Mouse (Mus musculus) limb, embryonic 15.5 days (tissue): ENCODE measurements at regions not wholly inside any gene's neighbourhood (a gene's known extent, or its start where the extent isn't known, plus 50 kb on each side); places are given as distances from the start of the nearest gene placed in this dataset.
"Not testable (repeated sequence)": the region's sequence is repeated elsewhere in the genome, so short reads cannot be mapped to it uniquely, and the experiment has no call there.

Experiments
- ATAC-seq: fragments of 200-750 bp; cut with Nextera tagmentation; 2 replicates; pipeline ENCODE4 v1.8.0; 2017; ENCODE audit warnings: low read depth, moderate TSS enrichment; ENCODE audit not compliant: insufficient number of reproducible peaks, low FRiP score, low TSS enrichment
- H3K27ac ChIP-seq: fragments of 300-500 bp; sonication (generic); 2 replicates; pipeline ENCODE4 v1.5.1; 2015; ENCODE audit warnings: moderate library complexity, mild to moderate bottlenecking, inconsistent platforms
- H3K27me3 ChIP-seq: fragments of 300-500 bp; sonication (generic); 2 replicates; pipeline ENCODE4 v1.6.1; 2015; ENCODE audit warnings: inconsistent platforms
- H3K36me3 ChIP-seq: fragments of 300-500 bp; sonication (generic); 2 replicates; pipeline ENCODE4 v1.6.1; 2015; ENCODE audit warnings: inconsistent platforms
- H3K4me1 ChIP-seq: fragments of 300-500 bp; sonication (generic); 2 replicates; pipeline ENCODE4 v1.6.1; 2015; ENCODE audit warnings: inconsistent platforms
- H3K4me2 ChIP-seq: fragments of 300-500 bp; sonication (generic); 2 replicates; pipeline ENCODE4 v1.6.1; 2015; ENCODE audit warnings: mild to moderate bottlenecking, inconsistent platforms
- H3K4me3 ChIP-seq: fragments of 300-500 bp; sonication (generic); 2 replicates; pipeline ENCODE4 v1.5.1; 2015; ENCODE audit warnings: mild to moderate bottlenecking, inconsistent platforms
- H3K9ac ChIP-seq: fragments of 300-500 bp; sonication (generic); 2 replicates; pipeline ENCODE4 v1.6.1; 2015; ENCODE audit warnings: inconsistent platforms
- H3K9me3 ChIP-seq: fragments of 300-500 bp; sonication (generic); 2 replicates; pipeline ENCODE4 v1.6.1; 2016; ENCODE audit warnings: inconsistent platforms
- WGBS: fragments of 180-500 bp; shearing (Covaris S2); methylation state at CpG from one replicate; pipeline ENCODE4 v1.1.7; 2015; 5-methylcytosine and 5-hydroxymethylcytosine counted together

DNA sequence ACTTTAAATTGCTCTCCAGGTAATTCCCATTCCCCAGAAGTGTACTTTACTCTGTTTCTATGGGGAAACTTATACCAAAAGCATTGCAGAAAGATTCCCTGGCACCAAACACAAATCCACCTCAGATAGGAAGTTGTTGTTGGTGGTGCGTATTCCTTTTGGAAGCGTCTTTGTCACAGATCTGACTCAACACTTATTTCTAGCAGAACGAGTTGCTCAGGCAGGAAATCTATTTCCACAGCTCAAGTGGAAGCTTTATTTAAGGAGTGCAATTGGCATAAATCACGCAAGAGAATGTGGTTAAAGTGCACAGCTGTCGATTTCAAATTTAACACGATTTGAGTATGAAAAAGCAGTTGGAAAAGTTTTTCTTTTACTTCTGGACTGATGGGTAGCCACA, 436.9 kb upstream of the Ghitm start:
- 65% methylated on average over 6 of the region's 6 CpGs for WGBS
- no peaks in the 10 kb centered on the region for H3K27me3 ChIP-seq
- H3K9ac ChIP-seq = no peak overlapping the region
- H3K4me2 ChIP-seq = no peak overlapping the region
- no peak overlapping the region for H3K4me3 ChIP-seq
- no peaks in the 10 kb centered on the region for H3K36me3 ChIP-seq
- ATAC-seq = no peak
- no peak overlapping the region for H3K27ac ChIP-seq
- no peaks in the 10 kb centered on the region for H3K4me1 ChIP-seq
- H3K9me3 ChIP-seq = no peaks in the 10 kb centered on the region

- no peak overlapping the region for H3K27ac ChIP-seq
- no peak overlapping the region for H3K9ac ChIP-seq
- H3K4me3 ChIP-seq = no peak overlapping the region
- no peaks in the 10 kb centered on the region for H3K4me1 ChIP-seq
- WGBS = 82% methylated on average over 5 of the region's 5 CpGs
- no peaks in the 10 kb centered on the region for H3K36me3 ChIP-seq
- no peak overlapping the region for H3K4me2 ChIP-seq
- no peaks in the 10 kb centered on the region for H3K27me3 ChIP-seq
- H3K9me3 ChIP-seq = no peaks in the 10 kb centered on the region
- ATAC-seq = no peak
Measured at GRCm38 (mm10) chr14:37558258-37558657, 423.2 kb upstream of the Ghitm start.

DNA sequence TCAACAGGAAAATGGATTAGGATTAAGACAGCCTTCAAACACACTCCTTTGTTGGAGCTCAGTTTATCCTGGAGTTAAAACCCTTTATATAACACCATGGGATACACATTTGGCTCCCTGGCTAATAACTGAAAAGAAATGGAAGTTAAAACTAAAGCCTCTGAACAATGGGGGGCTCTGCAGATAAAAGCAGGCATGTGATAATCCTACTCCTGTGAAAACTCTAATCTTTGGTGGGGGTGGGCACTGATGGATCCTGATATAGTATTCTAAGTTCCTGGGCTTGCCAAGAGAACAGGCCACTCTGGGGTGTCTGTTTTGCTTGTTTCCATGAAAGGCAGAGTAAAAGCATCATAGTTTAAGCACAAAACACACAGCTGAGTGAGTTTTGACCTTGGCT, 388.5 kb upstream of the Ghitm start:
- ATAC-seq = no peak
- Histone ChIP-seq H3K36me3 (no peaks in the 10 kb centered on the region), H3K4me3 (no peak overlapping the region), H3K9me3 (no peaks in the 10 kb centered on the region), H3K27me3 (no peaks in the 10 kb centered on the region), H3K4me2 (no peak overlapping the region), H3K9ac (no peak overlapping the region), H3K27ac (no peak overlapping the region), H3K4me1 (no peaks in the 10 kb centered on the region)

DNA sequence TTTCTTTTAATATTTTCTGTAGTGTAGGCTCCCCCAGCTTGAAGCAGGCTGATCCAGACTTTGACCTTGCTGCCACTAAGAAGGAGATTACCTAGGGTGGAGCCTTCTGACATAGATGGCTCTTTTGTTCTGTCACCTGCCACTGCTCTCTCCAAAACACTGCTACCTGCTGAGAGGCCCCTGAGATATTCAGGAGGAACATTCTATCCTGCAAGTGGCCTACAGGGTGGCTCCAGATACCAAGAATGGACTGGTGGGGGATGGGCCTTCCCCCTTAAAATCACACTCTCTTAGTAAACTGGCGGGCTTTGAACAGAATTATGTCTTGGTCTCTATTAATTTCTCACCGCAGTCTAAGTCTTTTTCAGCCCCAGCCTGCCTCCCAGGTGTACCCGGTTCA, 385.6 kb upstream of the Ghitm start:
- not testable (repeated sequence) for H3K9ac ChIP-seq, H3K36me3 ChIP-seq, H3K4me3 ChIP-seq, H3K27ac ChIP-seq, H3K4me2 ChIP-seq, H3K27me3 ChIP-seq, ATAC-seq, H3K9me3 ChIP-seq, H3K4me1 ChIP-seq
- 81% methylated on average over 3 of the region's 3 CpGs for WGBS

DNA sequence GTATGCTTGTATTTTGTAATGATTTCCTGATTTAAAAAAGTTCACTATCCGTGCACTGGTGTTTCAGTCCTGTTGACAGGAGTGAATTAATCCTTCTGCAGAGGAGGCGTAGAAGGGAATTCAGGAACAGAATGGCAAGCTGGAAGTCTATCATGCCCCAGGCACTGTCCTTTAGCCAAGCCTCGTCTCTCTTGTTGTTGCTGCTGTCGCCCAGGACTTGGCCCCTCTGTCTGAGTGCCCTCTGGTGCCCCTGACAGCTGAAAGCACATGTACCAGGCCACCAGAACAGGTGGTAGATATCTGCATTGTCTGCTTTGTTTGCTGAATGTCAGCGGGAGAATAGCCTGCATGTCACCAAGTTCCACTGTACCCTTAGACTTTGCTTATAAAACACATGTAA, 370.2 kb upstream of the Ghitm start:
- Histone ChIP-seq H3K9me3 (no peaks in the 10 kb centered on the region), H3K4me3 (no peak overlapping the region), H3K27ac (no peak overlapping the region), H3K4me1 (no peaks in the 10 kb centered on the region), H3K36me3 (no peaks in the 10 kb centered on the region), H3K27me3 (no peaks in the 10 kb centered on the region), H3K9ac (no peak overlapping the region), H3K4me2 (no peak overlapping the region)
- 73% methylated on average over 5 of the region's 5 CpGs for WGBS
- no peak for ATAC-seq

DNA sequence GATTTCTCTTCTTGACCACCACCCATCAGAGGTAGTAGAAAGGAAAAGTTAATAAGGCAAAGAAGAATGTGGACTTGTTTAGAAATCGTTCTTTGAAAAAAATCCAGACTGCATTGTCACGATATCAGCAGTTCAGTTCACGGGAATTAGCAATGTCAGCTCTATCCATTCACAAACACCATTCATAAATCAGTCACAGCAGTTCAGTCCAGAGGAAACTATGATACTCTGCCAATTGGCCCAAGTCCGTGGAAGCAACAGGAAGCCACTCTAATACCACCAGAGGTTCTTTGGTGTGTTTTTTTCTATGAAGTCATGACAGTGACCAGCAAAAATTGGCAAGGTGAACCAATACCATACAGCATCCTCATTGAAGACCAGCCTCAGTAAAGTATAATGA, 355.6 kb upstream of the Ghitm start:
- ATAC-seq = no peak
- no peak overlapping the region for H3K4me3 ChIP-seq

DNA sequence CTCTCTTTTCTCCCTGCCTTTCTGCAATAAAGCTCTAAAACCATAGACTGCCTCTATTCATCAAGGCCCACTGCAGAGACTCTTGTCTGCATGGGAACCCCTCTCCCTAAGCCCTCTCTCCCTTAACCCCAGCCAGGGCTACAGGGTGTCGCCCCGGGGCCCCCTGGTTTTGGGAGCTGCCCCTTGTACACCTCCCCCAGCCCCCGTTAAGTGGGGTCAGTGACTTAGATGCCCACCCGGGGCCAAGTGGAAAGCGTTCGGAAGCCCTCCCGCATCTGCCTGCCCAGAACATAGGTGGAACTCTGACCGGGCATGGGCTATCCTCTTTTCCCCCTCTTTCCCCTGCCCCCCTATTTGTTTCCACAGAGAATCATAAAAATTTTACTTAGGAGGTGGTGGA, 350.2 kb upstream of the Ghitm start:
- no peaks in the 10 kb centered on the region for H3K4me1 ChIP-seq
- no peak overlapping the region for H3K4me2 ChIP-seq
- no peak overlapping the region for H3K27ac ChIP-seq
- WGBS = 90% methylated on average over 8 of the region's 8 CpGs
- ATAC-seq = no peak
- no peak overlapping the region for H3K9ac ChIP-seq
- no peaks in the 10 kb centered on the region for H3K9me3 ChIP-seq
- H3K27me3 ChIP-seq = no peaks in the 10 kb centered on the region
- no peak overlapping the region for H3K4me3 ChIP-seq
- no peaks in the 10 kb centered on the region for H3K36me3 ChIP-seq

More for the DNA sequence above, 355.6 kb upstream of the Ghitm start:
- WGBS = 85% methylated on average over 4 of the region's 4 CpGs
- Histone ChIP-seq H3K9ac (no peak overlapping the region), H3K4me1 (no peaks in the 10 kb centered on the region), H3K27ac (no peak overlapping the region), H3K36me3 (no peaks in the 10 kb centered on the region), H3K9me3 (no peaks in the 10 kb centered on the region), H3K4me2 (no peak overlapping the region), H3K27me3 (no peaks in the 10 kb centered on the region)

DNA sequence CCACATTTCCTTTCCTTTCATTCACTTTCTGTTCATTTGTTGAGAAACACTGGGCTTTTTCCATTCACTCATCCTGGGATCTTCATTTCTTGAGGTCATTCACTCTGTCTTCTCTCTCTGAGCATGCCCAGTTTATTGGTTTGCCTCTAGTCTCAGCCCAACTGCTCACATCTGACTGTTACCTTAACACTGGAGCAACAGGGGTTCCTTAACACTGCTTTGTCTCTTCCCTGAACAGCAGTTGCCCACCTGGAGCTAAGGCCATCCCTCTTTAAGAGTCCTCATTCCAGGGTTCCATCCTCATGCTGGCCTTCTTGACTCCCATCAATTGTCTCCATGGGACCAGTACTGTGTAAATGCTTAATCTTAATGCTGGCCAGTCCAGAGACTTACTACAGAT, 342.5 kb upstream of the Ghitm start:
- Histone ChIP-seq H3K4me2 (no peak overlapping the region), H3K4me1 (no peaks in the 10 kb centered on the region), H3K9ac (no peak overlapping the region), H3K4me3 (no peak overlapping the region), H3K27ac (no peak overlapping the region), H3K27me3 (no peaks in the 10 kb centered on the region), H3K36me3 (no peaks in the 10 kb centered on the region), H3K9me3 (no peaks in the 10 kb centered on the region)
- no peak for ATAC-seq

GRCm38 (mm10) chr14:37468711-37469110, 333.6 kb upstream of the Ghitm start:
- no peaks in the 10 kb centered on the region for H3K4me1 ChIP-seq
- ATAC-seq = no peak
- H3K4me2 ChIP-seq = no peak overlapping the region
- H3K9ac ChIP-seq = no peak overlapping the region
- H3K4me3 ChIP-seq = no peak overlapping the region
- H3K36me3 ChIP-seq = no peaks in the 10 kb centered on the region
- no peaks in the 10 kb centered on the region for H3K27me3 ChIP-seq
- no peaks in the 10 kb centered on the region for H3K9me3 ChIP-seq
- no peak overlapping the region for H3K27ac ChIP-seq
- 60% methylated on average over 2 of the region's 2 CpGs for WGBS

DNA sequence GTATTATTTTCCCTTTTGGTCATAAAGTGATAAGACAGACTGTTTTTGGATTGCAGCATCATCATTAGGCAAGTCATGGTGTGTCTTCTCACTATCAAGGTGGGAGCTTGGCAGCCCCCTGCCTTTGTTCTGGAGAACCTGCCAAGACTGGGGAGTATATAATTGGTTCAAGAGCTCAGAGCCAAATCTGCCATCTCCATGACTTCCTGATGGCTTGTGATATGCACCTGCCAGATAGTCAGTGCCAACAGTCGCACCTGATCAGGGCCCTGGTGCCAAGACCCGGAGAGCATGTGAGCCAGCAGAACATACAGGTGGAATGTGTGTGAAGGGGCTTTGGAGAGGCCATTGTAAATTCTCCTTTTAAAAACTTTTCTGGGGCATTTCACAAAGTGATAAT, 305.8 kb upstream of the Ghitm start:
- no peaks in the 10 kb centered on the region for H3K27me3 ChIP-seq
- no peak overlapping the region for H3K9ac ChIP-seq
- no peak overlapping the region for H3K4me3 ChIP-seq
- H3K4me2 ChIP-seq = no peak overlapping the region
- no peak for ATAC-seq
- H3K36me3 ChIP-seq = no peaks in the 10 kb centered on the region
- no peaks in the 10 kb centered on the region for H3K9me3 ChIP-seq
- WGBS = 78% methylated on average over 2 of the region's 2 CpGs
- H3K4me1 ChIP-seq = no peaks in the 10 kb centered on the region
- no peak overlapping the region for H3K27ac ChIP-seq

DNA sequence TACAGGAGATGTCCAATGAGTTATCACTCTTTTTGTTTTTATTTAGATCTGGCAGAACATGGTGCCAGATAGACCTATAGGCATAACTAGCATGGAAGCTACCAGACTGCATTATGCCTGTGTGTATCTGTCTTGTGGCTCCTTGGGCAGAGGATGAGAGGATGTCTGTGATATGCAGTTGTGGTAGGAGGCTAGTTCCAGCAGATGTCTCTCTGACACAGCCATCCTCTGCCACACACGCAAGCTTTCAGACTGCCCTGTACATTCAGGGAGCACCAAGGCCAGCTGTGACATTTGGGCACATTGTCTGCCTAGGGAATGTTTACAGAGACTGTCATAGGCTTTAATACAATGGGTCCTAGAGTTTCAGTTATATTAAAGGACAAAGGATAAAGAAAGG, 295.6 kb upstream of the Ghitm start:
- H3K27ac ChIP-seq = no peak overlapping the region
- WGBS = 63% methylated on average over 1 of the region's 1 CpGs
- H3K36me3 ChIP-seq = no peaks in the 10 kb centered on the region
- H3K9ac ChIP-seq = no peak overlapping the region
- no peaks in the 10 kb centered on the region for H3K27me3 ChIP-seq
- no peaks in the 10 kb centered on the region for H3K4me1 ChIP-seq
- no peak overlapping the region for H3K4me2 ChIP-seq
- no peaks in the 10 kb centered on the region for H3K9me3 ChIP-seq
- H3K4me3 ChIP-seq = no peak overlapping the region
- no peak for ATAC-seq

- Histone ChIP-seq H3K36me3 (no peaks in the 10 kb centered on the region), H3K4me3 (no peak overlapping the region), H3K4me1 (no peaks in the 10 kb centered on the region), H3K4me2 (no peak overlapping the region), H3K27me3 (no peaks in the 10 kb centered on the region), H3K9ac (no peak overlapping the region), H3K9me3 (no peaks in the 10 kb centered on the region), H3K27ac (no peak overlapping the region)
- ATAC-seq = no peak
Measured at GRCm38 (mm10) chr14:37425506-37425905, 290.4 kb upstream of the Ghitm start.

- WGBS = 43% methylated on average over 2 of the region's 2 CpGs
- no peak overlapping the region for H3K27ac ChIP-seq
- H3K9me3 ChIP-seq = no peaks in the 10 kb centered on the region
- no peak overlapping the region for H3K4me3 ChIP-seq
- no peaks in the 10 kb centered on the region for H3K4me1 ChIP-seq
- no peaks in the 10 kb centered on the region for H3K36me3 ChIP-seq
- no peaks in the 10 kb centered on the region for H3K27me3 ChIP-seq
- no peak for ATAC-seq
- no peak overlapping the region for H3K9ac ChIP-seq
- H3K4me2 ChIP-seq = no peak overlapping the region
Measured at GRCm38 (mm10) chr14:37421566-37421965, 286.5 kb upstream of the Ghitm start.
